Mouse (Mus musculus) hematopoietic stem cell, adult 5-6 weeks (primary cell): ENCODE data around the gene Nrros. TPM values are rescaled to one million over a fixed set of nuclear protein-coding genes. Genes with fewer than 3 reads are reported as not detected.
A peak's percentile ranks its signal among the peaks of the same experiment; 100 is the strongest.

Experiments
- ATAC-seq, 2 experiments: fragments of 125-278 bp in 1 of 2; replicated peaks in 1 of 2; 2 replicates each; pipeline ENCODE4 v1.8.0; 2016 to 2017; ENCODE audit warnings: inconsistent platforms in 2 of 2, mild to moderate bottlenecking in 2 of 2, moderate number of reproducible peaks in 2 of 2, low read depth in 1 of 2, moderate TSS enrichment in 1 of 2; ENCODE audit not compliant: low FRiP score in 2 of 2, poor library complexity in 2 of 2, severe bottlenecking in 2 of 2, insufficient read depth in 1 of 2, low TSS enrichment in 1 of 2
- total RNA-seq: library from RNA; stranded (forward); fragments of 172-1452, 232-1000 nt; gene quantifications from 2 replicates; pipeline ENCODE4 v1.2.3, GENCODE M21; 2017

Gene Nrros
- total RNA-seq, 1 experiment from 2014 or later, result 78.9 TPM

GRCm38 (mm10) chr16:32129449-32130189, 35.8 kb downstream of the Nrros start:
- ATAC-seq, result peak; percentile 28 to 38; a peak in 2 of 4 replicates

GRCm38 (mm10) chr16:32127046-32127445, 38.3 kb downstream of the Nrros start:
- ATAC-seq, result no peak

GRCm38 (mm10) chr16:32125364-32125763, 40.0 kb downstream of the Nrros start:
- ATAC-seq, result no peak

GRCm38 (mm10) chr16:32124444-32125335, 40.7 kb downstream of the Nrros start:
- peak; percentile 59 to 61 for ATAC-seq

- ATAC-seq, result no peak
These were observed 41.4 kb downstream of the Nrros start for GRCm38 (mm10) chr16:32124020-32124419.

- no peak for ATAC-seq
These were observed 44.9 kb downstream of the Nrros start for GRCm38 (mm10) chr16:32120454-32120853.

GRCm38 (mm10) chr16:32116186-32116585, 49.2 kb downstream of the Nrros start:
- no peak for ATAC-seq

- ATAC-seq, result no peak
These were observed 49.6 kb downstream of the Nrros start for GRCm38 (mm10) chr16:32115781-32116180.

- peak; percentile 49 to 57 for ATAC-seq
These were observed 50.3 kb downstream of the Nrros start for GRCm38 (mm10) chr16:32114968-32115695.

- ATAC-seq, result no peak
These were observed 51.0 kb downstream of the Nrros start for GRCm38 (mm10) chr16:32114406-32114805.

GRCm38 (mm10) chr16:32113541-32114218, 51.7 kb downstream of the Nrros start:
- peak; percentile 82 to 83 for ATAC-seq

GRCm38 (mm10) chr16:32110951-32111699, 54.3 kb downstream of the Nrros start:
- ATAC-seq, result no peak

- ATAC-seq, result peak in 1 of 2 experiments; percentile 29; a peak in 1 of 4 replicates
These were observed 56.8 kb downstream of the Nrros start for GRCm38 (mm10) chr16:32108578-32108977.

- ATAC-seq, result peak in 1 of 2 experiments; percentile 38; a peak in 2 of 4 replicates
These were observed 57.2 kb downstream of the Nrros start for GRCm38 (mm10) chr16:32108170-32108569.

- ATAC-seq, result peak; percentile 64 to 71; a peak in 3 of 4 replicates
These were observed 57.9 kb downstream of the Nrros start for GRCm38 (mm10) chr16:32107342-32108045.

- ATAC-seq, result no peak
These were observed 59.7 kb downstream of the Nrros start for GRCm38 (mm10) chr16:32105698-32106097.
